Mouse (Mus musculus) erythroblast, embryonic 14.5 days (primary cell): ENCODE data around the gene Irf3.

Experiments used
- GATA1 ChIP-seq: IDR thresholded peaks from 2 replicates; pipeline ENCODE4 v1.6.1; 2012; ENCODE audit warnings: low read length, inconsistent platforms, mixed read lengths
- TAL1 ChIP-seq: IDR thresholded peaks from 3 replicates; pipeline ENCODE4 v1.6.1; 2012; ENCODE audit warnings: low read length, inconsistent platforms, mixed read lengths

GRCm38 (mm10) chr7:44959281-44959680, 38.2 kb upstream of the Irf3 start:
- no peak for TF ChIP-seq GATA1
- no peak for TF ChIP-seq TAL1
